Mouse (Mus musculus) olfactory bulb, adult 2 months (tissue): ENCODE results near the gene Pon2.

ENCODE experiments used
- CTCF ChIP-seq: fragments of 200-500 bp; IDR thresholded peaks from 2 replicates; pipeline ENCODE4 v1.5.1; 2012; ENCODE audit warnings: low read depth, mild to moderate bottlenecking, low read length, moderate library complexity; ENCODE audit not compliant: insufficient read depth
- POLR2A ChIP-seq: fragments of 200-500 bp; IDR thresholded peaks from 2 replicates; pipeline ENCODE4 v1.6.1; 2012; ENCODE audit warnings: mild to moderate bottlenecking, low read depth, low read length, moderate library complexity; ENCODE audit not compliant: insufficient read depth

DNA sequence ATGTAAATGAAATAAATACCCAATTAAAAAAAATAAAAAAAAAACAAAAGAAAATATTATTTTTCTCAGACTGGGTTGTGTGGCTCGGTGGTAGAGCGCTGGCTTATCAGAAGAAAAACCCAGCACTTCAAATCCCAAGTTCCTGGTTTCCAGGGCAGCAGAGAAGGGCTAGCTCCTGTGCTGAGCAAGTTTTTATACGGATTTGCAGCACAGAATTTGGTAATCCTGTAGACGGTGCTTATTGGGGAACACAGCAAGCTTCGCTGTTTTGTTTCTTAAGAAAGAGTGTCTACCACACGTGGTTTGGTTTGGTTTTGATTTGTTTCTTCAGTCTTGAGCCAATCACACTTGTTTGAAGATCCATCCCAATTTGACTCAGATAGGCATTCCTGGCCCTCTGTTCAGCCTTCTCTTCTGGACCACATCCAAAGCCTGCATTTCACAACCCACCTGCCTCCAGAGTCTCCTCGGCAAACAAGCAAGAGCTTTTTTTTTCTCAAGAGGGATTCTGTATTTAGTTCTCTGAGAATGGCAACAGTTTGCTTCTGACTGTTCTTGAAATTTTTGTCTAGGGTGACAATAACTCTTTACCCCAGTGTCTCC lies 11.4 kb upstream of the Pon2 start:
- TF ChIP-seq POLR2A (no peak), CTCF (no peak)
